Mouse (Mus musculus): ENCODE measurements around the gene Txndc11.
A peak's percentile ranks its signal among the peaks of the same experiment; 100 is the strongest.

Gene Txndc11

GRCm38 (mm10) chr16:11109198-11109740 is 25.2 kb downstream of the Txndc11 start:
- no peak for DNase-seq (ENCODE audit: low spot score in 2 of 2)

- no peak for DNase-seq (ENCODE audit: low spot score in 2 of 2)
These were observed 29.5 kb downstream of the Txndc11 start for GRCm38 (mm10) chr16:11104905-11105304.

GRCm38 (mm10) chr16:11097301-11097700 is 37.1 kb downstream of the Txndc11 start:
- no peak for DNase-seq (ENCODE audit: low spot score in 2 of 2)

GRCm38 (mm10) chr16:11093717-11094386 is 40.6 kb downstream of the Txndc11 start:
- no peak for DNase-seq (ENCODE audit: low spot score in 2 of 2)

- peak in 1 of 2 experiments; percentile 70 for DNase-seq (ENCODE audit: low spot score in 2 of 2)
These were observed 41.9 kb downstream of the Txndc11 start for GRCm38 (mm10) chr16:11092523-11092922.

GRCm38 (mm10) chr16:11092061-11092460 is 42.4 kb downstream of the Txndc11 start:
- DNase-seq (ENCODE audit: low spot score in 2 of 2), result no peak

- no peak for DNase-seq (ENCODE audit: low spot score in 2 of 2)
These were observed 43.4 kb downstream of the Txndc11 start for GRCm38 (mm10) chr16:11090836-11091570.

- DNase-seq (ENCODE audit: low spot score in 2 of 2), result peak in 1 of 2 experiments; percentile 35
These were observed 47.4 kb downstream of the Txndc11 start for GRCm38 (mm10) chr16:11086856-11087588.

- no peak for DNase-seq (ENCODE audit: low spot score in 2 of 2)
These were observed 48.2 kb downstream of the Txndc11 start for GRCm38 (mm10) chr16:11086299-11086698.

- no peak for DNase-seq (ENCODE audit: low spot score in 2 of 2)
These were observed 50.3 kb downstream of the Txndc11 start for GRCm38 (mm10) chr16:11084181-11084580.

- DNase-seq (ENCODE audit: low spot score in 2 of 2), result no peak
These were observed 56.1 kb downstream of the Txndc11 start for GRCm38 (mm10) chr16:11078216-11078869.

GRCm38 (mm10) chr16:11077601-11078201 is 56.7 kb downstream of the Txndc11 start:
- DNase-seq (ENCODE audit: low spot score in 2 of 2), result no peak

GRCm38 (mm10) chr16:11073060-11073459 is 61.4 kb downstream of the Txndc11 start:
- no peak for DNase-seq (ENCODE audit: low spot score in 2 of 2)

- DNase-seq (ENCODE audit: low spot score in 2 of 2), result no peak
These were observed 62.0 kb downstream of the Txndc11 start for GRCm38 (mm10) chr16:11072454-11072853.

- no peak for DNase-seq (ENCODE audit: low spot score in 2 of 2)
These were observed 62.6 kb downstream of the Txndc11 start for GRCm38 (mm10) chr16:11071887-11072286.

- no peak for DNase-seq (ENCODE audit: low spot score in 2 of 2)
These were observed 63.3 kb downstream of the Txndc11 start for GRCm38 (mm10) chr16:11071176-11071575.

GRCm38 (mm10) chr16:11069710-11070420 is 64.6 kb downstream of the Txndc11 start:
- DNase-seq (ENCODE audit: low spot score in 2 of 2), result no peak

GRCm38 (mm10) chr16:11069271-11069670 is 65.2 kb downstream of the Txndc11 start:
- DNase-seq (ENCODE audit: low spot score in 2 of 2), result no peak

GRCm38 (mm10) chr16:11068666-11069065 is 65.8 kb downstream of the Txndc11 start:
- DNase-seq (ENCODE audit: low spot score in 2 of 2), result no peak

- DNase-seq (ENCODE audit: low spot score in 2 of 2), result peak; percentile 63 to 69
These were observed 67.6 kb downstream of the Txndc11 start for GRCm38 (mm10) chr16:11066833-11067191.
